Mouse (Mus musculus) urinary bladder, postnatal 4 days (tissue): Measurements from ENCODE around the gene Prtg.

Experiments
- DNase-seq, 2 experiments: peaks; one replicate each; pipeline ENCODE4 v3.0.0; 2021 to 2022; ENCODE audit warnings: low spot score in 2 of 2

Gene Prtg

DNA sequence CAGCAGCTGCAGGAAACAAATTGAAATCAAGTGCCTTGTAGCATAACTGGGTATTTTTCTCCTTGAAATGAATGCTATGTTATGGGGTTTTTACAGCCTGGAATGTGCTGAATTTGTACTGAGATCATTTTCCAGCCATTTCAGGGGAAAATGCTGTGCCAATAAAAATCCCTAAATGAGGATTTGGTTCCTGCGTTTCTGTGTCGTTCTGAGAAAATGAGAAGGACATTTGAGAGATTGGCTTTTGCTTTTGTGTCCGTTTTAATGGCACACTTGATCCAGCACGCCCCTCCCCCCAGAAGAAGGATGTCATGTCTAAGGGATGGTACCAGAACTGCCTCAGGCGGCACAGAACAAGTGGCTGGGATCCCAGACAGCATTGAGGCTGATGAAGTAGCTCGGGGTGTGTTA is 100.0 kb downstream of the Prtg start:
- no peak for DNase-seq

DNA sequence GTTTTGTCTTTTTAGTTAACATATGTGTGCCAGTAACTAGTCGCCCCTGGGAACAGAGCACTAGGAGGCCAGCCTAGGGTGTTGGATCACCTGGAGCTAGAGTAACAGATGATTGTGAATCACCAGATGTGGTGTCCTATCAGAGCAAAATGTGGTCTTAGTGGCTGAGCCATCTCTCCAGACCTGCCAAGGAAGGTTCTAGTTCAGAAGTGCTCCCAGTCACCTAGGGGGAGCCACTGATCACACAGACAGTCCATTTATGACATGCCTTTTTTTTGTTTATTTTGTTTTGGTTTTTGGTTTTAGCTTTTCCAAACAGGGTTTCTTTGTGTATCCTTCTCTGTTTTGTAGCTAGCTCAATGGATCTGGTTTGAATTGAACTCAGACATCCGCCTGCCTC is 104.7 kb downstream of the Prtg start:
- no peak for DNase-seq

DNA sequence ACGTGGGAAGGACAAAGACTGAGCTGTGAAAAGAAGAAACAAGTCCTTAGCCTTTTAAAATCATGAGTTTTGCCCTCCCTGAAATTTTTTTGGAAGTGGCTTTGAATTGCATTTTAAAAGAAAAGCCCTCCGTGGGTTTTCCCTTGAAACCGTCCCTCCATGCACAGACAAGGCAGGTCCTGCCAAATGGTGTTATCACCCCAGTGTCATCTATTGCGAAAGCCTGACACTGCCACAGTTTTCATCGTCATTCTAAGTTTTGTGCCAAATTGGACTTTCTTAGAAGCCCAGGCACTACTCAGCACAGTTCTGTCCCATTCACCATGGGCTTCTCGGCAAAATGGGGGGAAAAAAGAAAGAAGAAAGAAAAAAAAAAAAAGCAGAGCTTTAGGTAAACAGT is 106.9 kb downstream of the Prtg start:
- no peak for DNase-seq

DNA sequence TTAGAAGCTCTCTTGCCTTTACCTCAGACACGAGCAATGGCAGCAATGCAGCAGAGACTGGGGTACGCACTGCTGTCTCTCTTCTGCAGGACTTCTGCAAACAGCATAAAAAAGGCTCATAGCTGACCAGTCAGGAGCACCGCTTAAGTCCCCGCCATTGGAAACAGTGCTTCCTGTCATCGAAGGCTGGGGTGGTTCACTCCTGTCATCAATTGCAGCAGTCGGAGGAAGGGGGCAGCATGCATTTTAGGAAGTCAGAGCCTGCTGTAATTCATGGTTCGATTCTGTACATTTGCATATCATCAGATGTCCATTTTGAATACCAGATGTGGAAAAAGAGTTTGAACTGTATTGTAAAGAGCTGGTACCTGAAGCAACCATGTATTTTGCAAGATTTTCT is 109.1 kb downstream of the Prtg start:
- DNase-seq = no peak

DNA sequence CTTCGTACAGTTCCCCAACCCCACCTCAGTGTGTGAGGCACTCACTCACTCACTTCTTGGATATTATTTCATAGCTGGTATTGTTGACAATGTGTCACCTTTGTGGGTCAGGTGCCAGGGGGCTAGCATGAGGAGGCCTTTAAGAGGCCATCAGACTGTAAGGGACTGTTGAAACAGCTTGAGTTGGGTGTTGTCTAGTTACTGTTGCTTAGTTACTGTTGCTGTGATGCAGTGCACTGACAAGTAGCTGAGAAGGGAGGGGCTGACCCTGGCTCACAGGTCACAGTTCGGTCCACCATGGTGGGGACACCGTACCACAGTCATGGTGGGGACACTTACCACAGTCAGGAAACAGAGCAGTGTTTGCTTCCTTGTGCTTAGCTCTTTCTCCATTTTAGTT is 116.4 kb downstream of the Prtg start:
- no peak for DNase-seq

DNA sequence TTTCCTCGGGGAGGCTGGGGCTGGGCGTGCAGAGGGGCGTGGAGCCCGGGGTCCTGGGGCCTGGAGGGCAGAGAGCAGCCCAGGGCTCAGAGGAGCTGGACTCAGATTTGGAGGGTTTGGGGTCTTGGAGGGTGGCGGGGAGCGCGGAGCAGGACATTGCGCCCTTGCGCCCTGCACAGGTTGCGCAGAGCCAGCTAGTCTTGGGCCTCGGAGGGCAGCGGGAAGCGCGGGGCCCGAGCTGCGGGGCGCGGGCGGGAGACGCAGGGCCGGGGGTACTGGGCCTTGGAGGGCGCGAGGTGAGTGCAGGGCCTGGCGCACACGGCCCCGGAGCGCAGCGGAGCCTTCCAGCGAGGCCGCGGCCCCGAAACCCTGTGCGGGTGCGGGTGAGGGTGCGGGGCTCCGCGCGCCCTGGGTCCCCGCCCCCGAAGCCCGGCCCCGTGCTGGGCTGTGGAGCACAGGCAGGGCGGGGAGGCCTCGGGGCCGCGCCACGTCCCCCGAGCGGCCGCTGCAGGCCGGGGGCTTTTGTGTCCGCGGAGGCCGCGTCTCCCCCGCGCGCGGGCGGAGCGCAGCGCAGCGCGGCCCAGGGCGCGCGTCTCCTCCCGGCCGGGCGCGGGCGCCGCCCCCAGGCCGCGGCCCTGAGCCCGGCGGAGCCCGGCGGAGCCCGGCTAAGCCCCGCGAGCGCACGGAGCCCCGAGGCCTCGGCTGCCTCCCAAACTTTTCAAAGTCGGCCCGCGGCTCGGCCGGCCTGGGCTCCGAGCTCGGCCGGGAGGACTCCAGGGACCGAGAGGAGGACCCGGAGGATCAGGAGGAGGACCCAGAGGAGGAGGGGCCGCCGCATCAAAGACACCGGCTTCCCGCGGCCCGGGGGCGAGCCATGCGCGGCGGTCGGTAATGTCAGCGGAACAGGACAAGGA is 118.6 kb downstream of the Prtg start, which contains the start of gene Pygo1:
Pygo1 (plus strand) TSS at position 625 of the 914 bp plus-strand sequence.
- peak; percentile 57 to 67 for DNase-seq

DNA sequence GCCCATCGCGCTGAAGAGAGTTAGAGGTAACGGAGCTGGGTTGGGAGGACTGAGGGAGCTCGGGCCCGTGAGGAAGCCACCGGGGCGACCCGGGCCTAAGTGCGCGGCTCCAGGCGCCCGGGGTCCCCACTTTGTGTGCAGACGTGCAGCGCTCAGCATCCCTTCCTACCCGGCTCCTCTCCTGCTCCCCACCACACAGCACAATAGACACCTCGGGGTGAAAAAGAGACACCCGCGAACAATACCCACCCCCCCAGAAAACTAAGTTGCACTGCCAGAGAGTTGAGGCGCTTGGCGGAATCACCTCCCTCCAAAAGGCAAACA is 119.2 kb downstream of the Prtg start:
- DNase-seq = no peak

DNA sequence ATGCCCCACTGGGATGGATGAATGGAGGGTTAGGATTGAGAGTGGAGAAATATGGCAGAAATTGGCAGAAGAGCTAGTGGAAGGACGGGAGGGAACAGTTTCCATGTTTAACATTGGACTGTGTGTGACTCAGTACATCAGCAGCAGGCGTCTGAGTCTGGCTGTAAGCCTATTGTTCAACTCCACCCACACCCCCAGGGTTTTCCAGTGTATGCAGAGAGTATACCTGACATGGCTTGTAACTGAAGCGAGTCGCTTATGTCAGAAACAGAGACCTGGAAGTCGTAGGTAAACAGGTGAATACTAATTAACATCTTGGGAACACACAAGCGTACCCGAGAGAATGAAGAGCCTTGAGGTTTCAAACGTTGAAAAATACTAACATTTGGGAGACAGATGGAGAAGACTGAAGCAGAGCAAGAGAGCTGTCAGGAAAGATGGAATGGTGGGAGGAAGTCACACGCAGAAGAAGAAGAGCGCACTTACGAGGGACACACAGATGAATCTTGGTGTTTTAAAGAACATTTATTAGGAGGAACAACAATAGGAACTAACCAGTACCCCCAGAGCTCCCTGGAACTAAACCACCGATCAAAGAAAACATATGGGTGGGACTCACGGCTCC is 124.6 kb downstream of the Prtg start:
- DNase-seq = no peak

DNA sequence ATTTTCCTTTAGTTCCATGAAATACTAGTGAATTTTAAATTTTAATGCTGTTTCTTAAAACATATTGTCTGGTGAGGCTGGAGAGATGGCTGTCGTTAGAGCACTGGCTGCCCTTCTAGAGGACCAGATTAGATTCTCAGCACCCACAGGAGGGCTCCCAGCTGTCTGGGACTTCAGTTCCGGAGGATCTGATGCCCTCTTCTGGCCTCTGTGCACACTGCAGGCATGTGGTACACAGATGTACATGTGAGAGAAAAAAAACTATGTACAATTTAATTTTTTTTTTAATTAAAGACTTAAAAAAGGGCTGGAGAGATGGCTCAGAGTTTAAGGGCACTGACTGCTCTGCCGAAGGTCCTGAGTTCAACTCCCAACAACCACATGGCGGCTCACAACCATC is 128.6 kb downstream of the Prtg start:
- peak in 1 of 2 experiments; percentile 3 for DNase-seq

DNA sequence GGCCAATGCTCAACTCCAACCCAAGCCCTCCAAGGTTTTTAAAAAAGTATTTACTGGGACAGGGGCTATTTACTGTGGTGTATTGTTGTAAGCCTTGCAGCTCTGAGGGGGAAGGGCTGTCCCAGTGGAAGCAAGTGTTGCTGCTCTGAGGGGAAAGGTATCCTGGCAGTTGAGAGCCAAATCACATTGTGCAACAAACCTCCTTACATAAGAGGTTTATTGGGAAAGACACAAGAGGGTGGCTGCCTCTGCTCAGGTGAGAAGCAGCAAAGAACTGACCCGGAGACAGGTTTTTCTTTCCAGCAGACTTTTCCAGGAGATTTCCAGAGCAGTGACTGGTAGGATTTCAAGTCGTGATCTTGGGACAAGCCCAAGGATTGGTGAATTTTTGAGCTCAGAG is 129.6 kb downstream of the Prtg start:
- DNase-seq = peak in 1 of 2 experiments; percentile 4

DNA sequence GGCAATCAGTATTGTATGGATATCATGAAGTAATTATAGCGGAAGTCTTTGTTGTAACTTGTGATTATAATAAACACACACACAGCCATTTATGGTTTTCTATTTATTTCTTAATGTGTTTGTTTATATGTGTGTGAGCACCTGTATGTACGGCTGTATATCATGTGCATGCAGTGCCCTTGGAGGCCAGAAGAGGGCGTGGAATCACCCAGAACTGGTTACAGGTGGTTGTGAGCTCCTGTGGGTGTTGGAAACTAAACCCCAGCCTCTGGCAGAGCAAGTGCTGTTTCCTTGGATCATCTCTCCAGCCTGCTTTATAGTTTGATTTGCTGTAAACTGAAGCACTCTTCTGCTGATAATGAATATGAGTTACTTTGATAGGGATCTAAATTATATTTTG is 136.8 kb downstream of the Prtg start:
- no peak for DNase-seq

DNA sequence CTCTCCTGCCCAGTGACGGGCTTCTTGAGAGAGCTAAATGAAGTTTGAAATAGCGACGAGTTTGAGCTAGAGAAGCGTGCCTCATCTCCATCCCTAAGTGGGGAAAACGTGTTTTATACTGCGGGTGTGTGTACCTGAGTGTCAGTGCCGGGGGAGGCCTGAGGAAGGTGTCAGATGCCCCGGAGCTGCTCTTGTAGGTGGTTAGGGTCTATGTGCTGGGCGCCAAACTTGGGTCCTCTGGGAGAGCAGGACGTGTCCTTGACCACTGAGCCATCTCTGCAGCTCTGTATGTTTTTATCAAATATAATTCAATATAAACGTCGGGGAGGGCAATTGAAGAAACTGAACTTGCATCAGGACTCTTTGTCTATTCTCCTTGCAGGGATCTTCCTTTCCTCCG is 137.6 kb downstream of the Prtg start:
- DNase-seq = no peak

DNA sequence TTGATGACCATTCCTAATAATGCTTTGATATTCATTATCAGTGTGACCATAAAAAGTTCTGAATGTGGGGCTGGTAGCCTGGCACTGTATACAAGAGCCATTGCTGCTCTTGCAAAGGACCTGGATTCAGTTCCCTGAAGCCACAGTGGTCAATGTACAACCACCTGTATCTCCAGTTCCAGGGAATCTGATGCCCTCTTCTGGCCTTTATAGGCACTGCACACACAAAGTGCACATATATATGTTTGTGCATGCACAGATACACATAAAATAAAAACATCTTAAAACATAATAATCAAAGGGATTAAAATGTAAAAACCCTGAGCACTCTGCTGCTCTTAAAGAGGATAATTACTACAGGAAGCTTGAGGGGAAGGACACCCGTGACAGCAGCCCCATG is 140.3 kb downstream of the Prtg start:
- DNase-seq = no peak

DNA sequence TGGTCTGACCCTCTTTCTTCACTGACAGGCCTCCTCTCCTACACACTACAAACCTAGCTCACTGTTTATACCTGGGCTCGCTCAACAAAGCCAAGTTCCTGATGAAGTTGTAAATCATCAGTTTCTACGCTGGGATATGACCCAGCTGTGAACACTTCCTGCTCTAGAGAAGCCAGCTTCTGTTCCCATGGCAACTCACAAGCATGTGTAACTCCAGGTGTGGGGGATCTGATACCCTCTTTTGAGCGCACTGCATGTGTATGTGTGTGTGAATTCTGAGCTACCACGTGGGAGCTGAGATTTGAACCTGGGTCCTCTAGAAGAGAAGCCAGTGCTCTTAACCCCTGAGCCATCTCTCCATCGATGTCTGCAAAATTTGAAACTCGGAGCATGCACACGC is 142.9 kb downstream of the Prtg start:
- DNase-seq = no peak

DNA sequence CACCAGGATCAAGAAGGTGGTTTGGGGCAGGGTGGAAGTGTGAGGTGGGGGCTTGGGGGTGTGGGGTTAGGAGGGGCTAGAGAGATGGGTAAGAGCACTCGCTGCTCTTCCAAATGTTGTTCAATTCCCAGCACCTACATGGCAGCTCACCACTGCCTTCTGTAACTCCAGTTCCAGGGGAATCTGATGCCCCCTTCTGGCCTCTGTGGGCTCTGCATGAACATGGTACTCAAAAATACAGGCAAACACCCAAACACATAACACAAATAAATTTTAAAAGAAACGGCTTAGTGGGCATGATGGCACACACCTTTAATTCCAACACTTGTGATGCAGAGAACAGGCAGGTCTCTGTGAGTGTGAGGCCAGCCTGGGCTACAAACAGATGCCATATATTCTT is 148.1 kb downstream of the Prtg start:
- no peak for DNase-seq

DNA sequence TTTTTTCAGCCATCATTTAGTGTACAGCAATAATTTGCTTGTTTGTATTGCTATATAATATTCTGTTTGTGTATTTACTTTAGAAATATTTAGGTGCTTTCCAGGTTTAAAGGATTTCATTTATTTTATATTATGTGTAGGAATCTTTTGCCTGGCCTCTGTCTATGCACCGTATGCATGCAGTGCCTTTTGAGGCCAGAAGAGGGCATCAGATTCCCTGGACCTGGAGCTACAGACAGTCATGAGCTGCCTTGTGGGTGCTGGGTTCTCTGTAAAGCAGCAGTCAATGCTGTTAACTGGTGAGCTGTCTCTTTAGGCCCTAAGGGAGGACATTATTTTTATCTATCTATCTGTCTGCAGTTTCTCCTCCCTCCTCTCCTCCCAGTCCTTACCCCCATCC is 148.9 kb downstream of the Prtg start:
- no peak for DNase-seq

DNA sequence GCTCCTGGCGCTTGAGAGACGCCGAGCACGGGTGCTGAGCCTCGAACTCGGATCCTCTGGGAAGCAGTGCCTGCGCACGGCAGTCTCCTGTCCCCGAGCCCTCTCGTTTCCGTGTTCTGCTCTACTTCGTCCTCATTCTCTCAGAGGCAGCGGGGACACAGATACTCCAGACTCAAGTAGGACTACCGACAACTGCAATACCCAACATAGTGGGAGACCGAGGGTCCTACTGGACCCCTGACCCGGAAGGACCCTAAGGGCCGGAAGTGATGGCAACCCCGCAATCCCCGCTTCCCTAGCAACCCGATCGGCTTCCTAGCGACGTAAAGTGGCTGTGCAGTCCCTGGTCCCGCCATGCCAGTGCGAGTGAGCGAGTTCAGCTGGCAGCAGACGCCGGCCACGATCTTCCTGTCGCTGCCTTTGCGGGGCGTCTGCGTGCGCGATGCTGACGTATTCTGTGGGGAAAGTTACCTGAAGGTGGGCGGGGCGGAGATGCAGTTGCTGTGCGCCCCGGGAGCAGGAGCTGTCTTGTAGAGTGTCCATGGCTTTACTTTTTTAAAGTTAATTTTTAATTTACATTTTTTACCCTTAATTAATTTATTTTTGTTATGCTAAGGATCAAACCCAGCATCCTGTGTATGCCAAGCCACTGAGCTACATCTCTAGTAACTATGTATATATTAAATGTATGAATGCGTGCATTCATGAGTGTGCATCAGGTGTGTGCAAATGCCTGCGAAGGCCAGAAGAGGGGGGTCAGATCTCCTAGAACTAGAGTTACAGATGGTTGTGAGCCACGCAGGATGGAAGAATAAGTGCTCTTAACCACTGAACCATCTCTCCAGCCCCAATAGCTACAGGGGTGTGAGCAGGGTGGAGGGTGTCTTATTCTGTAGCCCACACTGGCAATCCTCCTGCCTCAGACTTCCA is 152.1 kb downstream of the Prtg start, which contains the start of the genes Dyx1c1 and Gm44503:
Dyx1c1 (plus strand) TSS at position 265 of the 930 bp plus-strand sequence.
Gm44503 (plus strand) TSS at position 332 of the 930 bp plus-strand sequence.
- peak; percentile 68 to 70 for DNase-seq

DNA sequence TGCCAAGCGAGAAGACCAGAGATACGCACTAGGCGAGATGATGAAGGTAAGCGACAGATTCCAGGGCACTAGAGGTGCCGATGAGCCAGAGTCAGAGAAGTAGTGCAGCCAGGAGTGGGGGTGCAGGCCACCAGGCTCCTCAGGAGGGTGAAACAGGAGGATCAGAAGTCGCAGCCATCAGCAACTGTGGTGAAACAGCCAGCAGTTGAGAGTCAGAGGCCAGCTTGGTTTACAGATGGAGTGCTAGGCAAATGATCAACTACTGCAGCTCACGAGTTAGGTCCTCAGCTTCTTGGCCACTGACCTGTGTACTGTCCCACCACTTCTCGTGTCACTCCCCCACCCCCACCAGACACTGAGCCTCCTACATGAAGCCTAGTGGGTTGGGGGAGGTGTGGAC is 154.7 kb downstream of the Prtg start:
- DNase-seq = no peak

DNA sequence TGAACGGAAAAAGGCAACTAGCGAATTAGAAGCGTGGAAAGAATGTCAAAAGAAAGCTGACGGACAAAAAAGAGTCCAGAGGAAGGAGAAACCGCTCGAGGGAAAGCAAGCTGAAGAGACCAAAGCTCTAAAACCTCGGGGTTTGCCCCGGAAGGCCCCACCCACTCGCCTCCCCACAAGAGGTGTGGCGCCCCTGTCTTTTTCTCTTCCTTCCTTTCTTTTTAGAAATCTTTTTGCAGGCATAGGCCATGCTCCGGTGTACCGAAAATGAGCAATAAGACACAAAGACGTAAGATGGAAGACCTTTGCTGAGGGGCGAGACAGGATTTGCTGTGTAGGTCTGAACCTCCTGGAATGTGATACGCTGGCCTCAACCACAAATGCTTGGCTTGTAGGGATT is 155.3 kb downstream of the Prtg start:
- no peak for DNase-seq
